Mouse (Mus musculus) myocyte (in vitro differentiated cells): ENCODE results near the gene Rhag.

Experiments
- CEBPB ChIP-seq: IDR thresholded peaks from 2 replicates; pipeline ENCODE4 v1.6.1; 2011; ENCODE audit warnings: mild to moderate bottlenecking, moderate library complexity; ENCODE audit not compliant: poor library complexity, insufficient read depth, severe bottlenecking
- E2F4 ChIP-seq: IDR thresholded peaks from one replicate; pipeline ENCODE4 v1.6.1; 2011; ENCODE audit warnings: mild to moderate bottlenecking, control low read depth, moderate library complexity; ENCODE audit not compliant: insufficient read depth
- MAX ChIP-seq: IDR thresholded peaks from one replicate; pipeline ENCODE4 v1.6.1; 2011; ENCODE audit warnings: low read depth, mild to moderate bottlenecking, control low read depth
- MYOD1 ChIP-seq, 3 experiments: IDR thresholded peaks; one replicate each; pipeline ENCODE4 v1.6.1; 2011; ENCODE audit warnings: control low read depth in 2 of 3, low read depth in 2 of 3, mild to moderate bottlenecking in 2 of 3, moderate library complexity in 1 of 3; ENCODE audit not compliant: insufficient read length in 2 of 3, control insufficient read depth in 1 of 3
- MYOG ChIP-seq, 3 experiments: IDR thresholded peaks; one replicate each; pipeline ENCODE4 v1.6.1; 2011; ENCODE audit warnings: control low read depth in 2 of 3, low read depth in 2 of 3, mild to moderate bottlenecking in 2 of 3; ENCODE audit not compliant: insufficient read length in 2 of 3, control insufficient read depth in 1 of 3, insufficient read depth in 1 of 3
- POLR2A ChIP-seq: IDR thresholded peaks from one replicate; pipeline ENCODE4 v1.6.1; 2011; ENCODE audit warnings: low read depth, mild to moderate bottlenecking, control low read depth, moderate library complexity; ENCODE audit not compliant: insufficient read length
- POLR2AphosphoS2 ChIP-seq: IDR thresholded peaks from one replicate; pipeline ENCODE4 v1.6.1; 2011; ENCODE audit warnings: low read depth, control low read depth; ENCODE audit not compliant: insufficient read length
- REST ChIP-seq: IDR thresholded peaks from one replicate; pipeline ENCODE4 v1.6.1; 2011; ENCODE audit warnings: mild to moderate bottlenecking, control low read depth, moderate library complexity; ENCODE audit not compliant: insufficient read depth, insufficient read length
- SRF ChIP-seq: IDR thresholded peaks from one replicate; pipeline ENCODE4 v1.6.1; 2011; ENCODE audit warnings: low read depth; ENCODE audit not compliant: control insufficient read depth, insufficient read length
- TCF12 ChIP-seq: IDR thresholded peaks from one replicate; pipeline ENCODE4 v1.6.1; 2011; ENCODE audit warnings: mild to moderate bottlenecking, control low read depth; ENCODE audit not compliant: poor library complexity, insufficient read depth, severe bottlenecking
- TCF3 ChIP-seq: IDR thresholded peaks from one replicate; pipeline ENCODE4 v1.6.1; 2011; ENCODE audit warnings: low read depth, control low read depth; ENCODE audit not compliant: insufficient read length
- USF1 ChIP-seq: IDR thresholded peaks from one replicate; pipeline ENCODE4 v1.6.1; 2011; ENCODE audit warnings: low read depth, mild to moderate bottlenecking, control low read depth, moderate library complexity

GRCm38 (mm10) chr17:40810934-40811333 is at the start of gene Rhag:
- TF ChIP-seq REST = no peak
- no peak for TF ChIP-seq USF1
- no peak for TF ChIP-seq MYOD1 (IDR thresholded peaks at IDR 0.05; ENCODE audit: control insufficient read depth in 1 of 3, insufficient read length in 2 of 3, low read depth in 2 of 3)
- TF ChIP-seq TCF12 = no peak
- TF ChIP-seq POLR2A = no peak
- no peak for TF ChIP-seq MYOG (IDR thresholded peaks at IDR 0.05; ENCODE audit: control insufficient read depth in 1 of 3, insufficient read depth in 1 of 3, insufficient read length in 2 of 3, low read depth in 2 of 3)
- TF ChIP-seq E2F4 = no peak
- TF ChIP-seq MAX = no peak
- no peak for TF ChIP-seq POLR2AphosphoS2
- no peak for TF ChIP-seq SRF
- TF ChIP-seq CEBPB = no peak
- no peak for TF ChIP-seq TCF3
